Mouse (Mus musculus) MEL (cell line): ENCODE data around the gene Rasl10b. TPM values are rescaled to one million over a fixed set of nuclear protein-coding genes. Genes with fewer than 3 reads are reported as not detected.
A peak's percentile ranks its signal among the peaks of the same experiment; 100 is the strongest.

ENCODE experiments used
- DNase-seq: peaks from one replicate; pipeline ENCODE4 v3.0.0; 2011; ENCODE audit warnings: low read depth, low spot score
- H3K27ac ChIP-seq: 2 replicates; pipeline ENCODE4 v1.5.1; 2012; ENCODE audit warnings: low read depth, mild to moderate bottlenecking, control low read depth, low read length, moderate library complexity; ENCODE audit not compliant: control insufficient read depth
- H3K27me3 ChIP-seq, 2 experiments: fragments of 150-350 bp in 1 of 2; sonication (generic) in 1 of 2; 2 replicates each; pipeline ENCODE4 v1.6.1; 2012; ENCODE audit warnings: low read length in 2 of 2, mild to moderate bottlenecking in 2 of 2, improper control_type of control experiment in 1 of 2, moderate library complexity in 1 of 2; ENCODE audit not compliant: insufficient read depth in 2 of 2, control insufficient read depth in 1 of 2
- H3K36me3 ChIP-seq, 2 experiments: 2 replicates each; pipeline ENCODE4 v1.6.1; 2012 to 2014; ENCODE audit warnings: low read length in 2 of 2, improper control_type of control experiment in 1 of 2, inconsistent platforms in 1 of 2, mild to moderate bottlenecking in 1 of 2; ENCODE audit not compliant: insufficient read depth in 2 of 2, control insufficient read depth in 1 of 2
- H3K4me1 ChIP-seq, 2 experiments: fragments of 150-350 bp in 1 of 2; sonication (generic) in 1 of 2; 2 replicates each; pipeline ENCODE4 v1.6.1; 2012; ENCODE audit warnings: low read length in 2 of 2, improper control_type of control experiment in 1 of 2, mild to moderate bottlenecking in 1 of 2; ENCODE audit not compliant: insufficient read depth in 2 of 2, control insufficient read depth in 1 of 2
- H3K4me3 ChIP-seq, 2 experiments: fragments of 150-350 bp in 1 of 2; sonication (generic) in 1 of 2; 2 replicates each; pipeline ENCODE4 v1.5.1; 2012; ENCODE audit warnings: low read depth in 2 of 2, low read length in 2 of 2, mild to moderate bottlenecking in 2 of 2, moderate library complexity in 2 of 2, control low read depth in 1 of 2, improper control_type of control experiment in 1 of 2; ENCODE audit not compliant: control insufficient read depth in 1 of 2, insufficient read depth in 1 of 2
- H3K79me2 ChIP-seq: 2 replicates; pipeline ENCODE4 v1.6.1; 2012; ENCODE audit warnings: mild to moderate bottlenecking, low read length, moderate library complexity; ENCODE audit not compliant: control insufficient read depth, poor library complexity, insufficient read depth
- H3K9ac ChIP-seq: 2 replicates; pipeline ENCODE4 v1.6.1; 2012; ENCODE audit warnings: low read depth, mild to moderate bottlenecking, control low read depth, low read length, moderate library complexity; ENCODE audit not compliant: control insufficient read depth, poor library complexity, severe bottlenecking
- H3K9me3 ChIP-seq: fragments of 150-350 bp; sonication (generic); replicated peaks from 2 replicates; pipeline ENCODE4 v1.6.1; 2012; ENCODE audit warnings: mild to moderate bottlenecking, low read length, improper control_type of control experiment, moderate library complexity; ENCODE audit not compliant: insufficient read depth
- CHD1 ChIP-seq: IDR thresholded peaks from 2 replicates; pipeline ENCODE4 v1.6.1; 2012; ENCODE audit warnings: low read depth, mild to moderate bottlenecking, inconsistent platforms, low read length, improper control_type of control experiment
- CHD2 ChIP-seq: IDR thresholded peaks from 2 replicates; pipeline ENCODE4 v1.6.1; 2011; ENCODE audit warnings: low read length, improper control_type of control experiment
- CTCF ChIP-seq, 3 experiments: IDR thresholded peaks in 2 of 3; conservative IDR thresholded peaks in 1 of 3; 2 replicates each; pipeline ENCODE4 v1.5.1; 2011 to 2012; ENCODE audit warnings: low read length in 3 of 3, low read depth in 2 of 3, mild to moderate bottlenecking in 2 of 3, improper control_type of control experiment in 1 of 3, inconsistent platforms in 1 of 3, mixed read lengths in 1 of 3, moderate library complexity in 1 of 3; ENCODE audit not compliant: control insufficient read depth in 1 of 3, insufficient read depth in 1 of 3, poor library complexity in 1 of 3, severe bottlenecking in 1 of 3
- ELF1 ChIP-seq: IDR thresholded peaks from 2 replicates; pipeline ENCODE4 v1.6.1; 2014; ENCODE audit warnings: low read depth, mild to moderate bottlenecking, inconsistent platforms, low read length, improper control_type of control experiment, moderate library complexity
- GABPA ChIP-seq: IDR thresholded peaks from 2 replicates; pipeline ENCODE4 v1.6.1; 2012; ENCODE audit warnings: low read depth, mild to moderate bottlenecking, inconsistent platforms, low read length, improper control_type of control experiment, moderate library complexity
- MAFK ChIP-seq: IDR thresholded peaks from 2 replicates; pipeline ENCODE4 v1.6.1; 2011; ENCODE audit warnings: low read depth, mild to moderate bottlenecking, low read length, improper control_type of control experiment, borderline replicate concordance
- MEF2A ChIP-seq: IDR thresholded peaks from 2 replicates; pipeline ENCODE4 v1.6.1; 2014; ENCODE audit warnings: low read depth, mild to moderate bottlenecking, inconsistent platforms, low read length, improper control_type of control experiment; ENCODE audit not compliant: poor library complexity, insufficient replicate concordance, severe bottlenecking; ENCODE audit errors: extremely low read depth
- MYB ChIP-seq: IDR thresholded peaks from 2 replicates; pipeline ENCODE4 v1.6.1; 2011; ENCODE audit warnings: mild to moderate bottlenecking, low read depth, low read length, improper control_type of control experiment
- NELFE ChIP-seq: IDR thresholded peaks from 2 replicates; pipeline ENCODE4 v1.6.1; 2011; ENCODE audit warnings: low read depth, low read length, improper control_type of control experiment
- RAD21 ChIP-seq: IDR thresholded peaks from 2 replicates; pipeline ENCODE4 v1.6.1; 2011; ENCODE audit warnings: mild to moderate bottlenecking, low read depth, low read length, improper control_type of control experiment
- SIN3A ChIP-seq: IDR thresholded peaks from 2 replicates; pipeline ENCODE4 v1.6.1; 2012; ENCODE audit warnings: low read length, improper control_type of control experiment, inconsistent platforms
- SMC3 ChIP-seq: IDR thresholded peaks from 2 replicates; pipeline ENCODE4 v1.6.1; 2011; ENCODE audit warnings: low read depth, low read length, improper control_type of control experiment
- TBP ChIP-seq: IDR thresholded peaks from 2 replicates; pipeline ENCODE4 v1.8.0; 2011; ENCODE audit warnings: low read depth, low read length, improper control_type of control experiment
- USF2 ChIP-seq, 2 experiments: IDR thresholded peaks; 2 replicates each; pipeline ENCODE4 v1.6.1; 2011 to 2012; ENCODE audit warnings: improper control_type of control experiment in 2 of 2, low read length in 2 of 2, borderline replicate concordance in 1 of 2, inconsistent platforms in 1 of 2, low read depth in 1 of 2, mild to moderate bottlenecking in 1 of 2; ENCODE audit not compliant: insufficient read depth in 1 of 2
- ZC3H11A ChIP-seq: IDR thresholded peaks from 2 replicates; pipeline ENCODE4 v1.6.1; 2012; ENCODE audit warnings: low read depth, mild to moderate bottlenecking, inconsistent platforms, low read length, improper control_type of control experiment
- ZMIZ1 ChIP-seq: IDR thresholded peaks from 2 replicates; pipeline ENCODE4 v1.6.1; 2012; ENCODE audit warnings: low read depth, mild to moderate bottlenecking, inconsistent platforms, low read length, improper control_type of control experiment, moderate library complexity
- ZNF384 ChIP-seq: IDR thresholded peaks from 2 replicates; pipeline ENCODE4 v1.6.1; 2012; ENCODE audit warnings: low read depth, mild to moderate bottlenecking, inconsistent platforms, low read length, improper control_type of control experiment
- polyA plus RNA-seq, 2 experiments: library from polyadenylated mRNA; stranded (reverse) in 1 of 2; unstranded in 1 of 2; fragments of >175 nt in 1 of 2; fragments of >200 nt in 1 of 2; gene quantifications; 2 replicates each; pipeline versions ENCODE4 v1.2.1 to v1.2.4; 2012; ENCODE audit warnings: low replicate concordance in 2 of 2, low read depth in 1 of 2; ENCODE audit not compliant: insufficient read length in 2 of 2, insufficient read depth in 1 of 2, missing spikeins in 1 of 2
- total RNA-seq: library from RNA; depleted of rRNA; stranded (reverse); fragments of 300-350 nt; gene quantifications from 2 replicates; pipeline ENCODE4 v1.2.3, GENCODE M21; 2012

The Rasl10b gene
- total and polyA plus RNA-seq, 3 experiments, result 0.04 TPM; not detected in 2

DNA sequence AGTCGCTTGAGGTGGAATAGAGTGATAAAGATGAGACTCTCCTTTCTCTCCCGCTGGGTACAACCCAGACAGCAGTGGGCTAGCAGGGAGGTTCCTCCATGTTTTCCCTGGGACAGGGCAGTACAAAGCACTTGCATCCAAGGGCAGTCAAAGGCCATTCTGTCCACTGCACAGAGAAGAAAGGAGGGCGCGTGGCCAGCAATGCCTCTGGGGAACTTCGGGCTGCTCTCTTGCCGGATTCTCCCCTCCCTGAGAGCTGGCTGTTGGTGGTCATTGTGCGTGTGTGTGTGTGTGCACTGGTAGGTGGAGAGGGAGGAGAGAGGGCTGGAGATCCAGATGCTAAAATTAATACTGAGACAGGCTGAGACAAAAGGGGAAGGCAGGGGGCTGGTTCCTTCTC is 32.3 kb downstream of the Rasl10b start:
- no peak overlapping the region for H3K4me3 ChIP-seq
- H3K4me1 ChIP-seq, result no peaks in the 10 kb centered on the region
- no peak overlapping the region for H3K9ac ChIP-seq
- H3K27me3 ChIP-seq, result peaks cover 0 to 6% of the 10 kb centered on the region in 2 experiments; a peak in 3 of 4 replicates
- H3K27ac ChIP-seq, result no peak overlapping the region
- TF ChIP-seq CHD2, result no peak
- TF ChIP-seq CHD1, result no peak
- no peak for TF ChIP-seq GABPA
- no peak for TF ChIP-seq MYB
- no peak for TF ChIP-seq ELF1
- no peak for TF ChIP-seq NELFE
- no peak for TF ChIP-seq USF2 (IDR thresholded peaks at IDR 0.05; ENCODE audit: borderline replicate concordance in 1 of 2, insufficient read depth in 1 of 2, low read depth in 1 of 2, low read length in 2 of 2)
- no peak for TF ChIP-seq ZMIZ1
- no peak for TF ChIP-seq SMC3
- no peak for TF ChIP-seq ZNF384
- no peak for TF ChIP-seq MAFK
- DNase-seq, result no peak
- no peaks in the 10 kb centered on the region for H3K36me3 ChIP-seq
- H3K9me3 ChIP-seq, result no peaks in the 10 kb centered on the region
- H3K79me2 ChIP-seq, result no peaks in the 10 kb centered on the region; the same call in 1 of the 2 replicates

DNA sequence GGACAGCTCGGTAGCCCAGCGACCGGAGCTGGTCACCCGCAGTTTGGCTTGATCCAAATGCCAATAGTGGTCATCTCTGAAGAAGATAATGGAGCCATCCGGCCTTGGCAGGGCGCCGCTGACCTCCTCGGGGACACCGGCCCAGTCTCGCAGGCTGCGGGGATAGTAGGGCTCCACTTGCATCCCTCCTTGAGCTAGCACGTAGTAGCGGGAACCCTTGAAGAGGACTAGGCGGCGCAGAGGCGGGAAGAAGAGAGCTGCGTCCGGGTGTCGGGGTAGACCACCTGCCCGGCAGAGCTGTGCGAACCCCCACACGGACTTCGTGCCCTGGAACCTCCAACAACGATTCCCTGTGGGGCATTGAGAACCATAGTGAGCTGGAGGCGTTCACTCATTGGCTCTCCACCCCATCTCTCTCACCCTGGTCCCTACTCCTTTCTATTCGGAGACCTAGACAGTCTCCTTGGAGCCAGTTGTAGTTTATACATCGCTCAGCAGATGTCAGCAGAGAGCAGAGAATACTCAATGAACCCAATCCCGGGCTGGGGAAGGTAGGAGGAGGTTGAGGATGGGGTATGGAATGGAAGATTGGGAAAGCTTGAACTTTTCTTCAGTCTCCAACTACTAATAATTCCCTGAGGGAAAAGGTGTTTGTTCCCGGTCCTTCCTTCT is 33.8 kb downstream of the Rasl10b start:
- Histone ChIP-seq H3K9me3 (no peaks in the 10 kb centered on the region), H3K9ac (no peak overlapping the region), H3K79me2 (no peaks in the 10 kb centered on the region; the same call in 1 of the 2 replicates), H3K27ac (no peak overlapping the region), H3K27me3 (0 out of 4 replicates have a peak, but pooled peaks cover 0 to 5% of the 10 kb centered on the region in 2 experiments), H3K4me1 (no peaks in the 10 kb centered on the region), H3K4me3 (no peak overlapping the region), H3K36me3 (no peaks in the 10 kb centered on the region)
- TF ChIP-seq MEF2A, result no peak
- TF ChIP-seq TBP, result 0 out of 2 replicates have a peak, but pooled peaks have one; percentile 17
- TF ChIP-seq SIN3A, result no peak
- peak; percentile 85 for TF ChIP-seq SMC3
- peak; percentile 81 for TF ChIP-seq RAD21
- peak; percentile 61 for TF ChIP-seq ZC3H11A
- peak; percentile 59 to 84 (median 75) for TF ChIP-seq CTCF (IDR thresholded peaks at IDR 0.05 in 2 of 3, conservative IDR thresholded peaks at IDR 0.05 in 1 of 3; ENCODE audit: control insufficient read depth in 1 of 3, insufficient read depth in 1 of 3, low read depth in 2 of 3, low read length in 3 of 3, poor library complexity in 1 of 3, severe bottlenecking in 1 of 3)
- peak; percentile 67 for DNase-seq
